Mouse (Mus musculus) kidney, postnatal 25 days (tissue): ENCODE results near the gene Rbfox1.

Experiments used
- DNase-seq, 2 experiments: peaks; one replicate each; pipeline ENCODE4 v3.0.0; 2021; ENCODE audit warnings: mixed read lengths in 2 of 2

The Rbfox1 gene

GRCm38 (mm10) chr16:6719027-6719426 lies 833.9 kb downstream of the Rbfox1 start:
- no peak for DNase-seq

GRCm38 (mm10) chr16:6732646-6733045 lies 847.5 kb downstream of the Rbfox1 start:
- no peak for DNase-seq

GRCm38 (mm10) chr16:6733427-6733826 lies 848.3 kb downstream of the Rbfox1 start:
- no peak for DNase-seq

GRCm38 (mm10) chr16:6736566-6736965 lies 851.4 kb downstream of the Rbfox1 start:
- DNase-seq, result no peak

- no peak for DNase-seq
Observed at GRCm38 (mm10) chr16:6736998-6737397, 851.8 kb downstream of the Rbfox1 start.

GRCm38 (mm10) chr16:6746116-6746515 lies 861.0 kb downstream of the Rbfox1 start:
- DNase-seq, result no peak

GRCm38 (mm10) chr16:6750491-6750890 lies 865.3 kb downstream of the Rbfox1 start:
- DNase-seq, result no peak

- DNase-seq, result no peak
Observed at GRCm38 (mm10) chr16:6754847-6755246, 869.7 kb downstream of the Rbfox1 start.

GRCm38 (mm10) chr16:6769495-6770237 lies 884.5 kb downstream of the Rbfox1 start:
- DNase-seq, result no peak

- DNase-seq, result no peak
Observed at GRCm38 (mm10) chr16:6777506-6778185, 892.5 kb downstream of the Rbfox1 start.

- no peak for DNase-seq
Observed at GRCm38 (mm10) chr16:6784144-6784543, 899.0 kb downstream of the Rbfox1 start.

- peak in 1 of 2 experiments; percentile 16 for DNase-seq
Observed at GRCm38 (mm10) chr16:6785026-6785425, 899.9 kb downstream of the Rbfox1 start.

GRCm38 (mm10) chr16:6791218-6791617 lies 906.1 kb downstream of the Rbfox1 start:
- no peak for DNase-seq

GRCm38 (mm10) chr16:6791655-6792054 lies 906.5 kb downstream of the Rbfox1 start:
- DNase-seq, result peak; percentile 39 to 67

- DNase-seq, result no peak
Observed at GRCm38 (mm10) chr16:6806246-6806645, 921.1 kb downstream of the Rbfox1 start.

- no peak for DNase-seq
Observed at GRCm38 (mm10) chr16:6807835-6808234, 922.7 kb downstream of the Rbfox1 start.

- no peak for DNase-seq
Observed at GRCm38 (mm10) chr16:6813871-6814270, 928.7 kb downstream of the Rbfox1 start.

GRCm38 (mm10) chr16:6821741-6822140 lies 936.6 kb downstream of the Rbfox1 start:
- DNase-seq, result no peak

- no peak for DNase-seq
Observed at GRCm38 (mm10) chr16:6829892-6830524, 944.9 kb downstream of the Rbfox1 start.

- DNase-seq, result no peak
Observed at GRCm38 (mm10) chr16:6833486-6833885, 948.3 kb downstream of the Rbfox1 start.

GRCm38 (mm10) chr16:6835051-6835450 lies 949.9 kb downstream of the Rbfox1 start:
- no peak for DNase-seq

GRCm38 (mm10) chr16:6839299-6839995 lies 954.3 kb downstream of the Rbfox1 start:
- DNase-seq, result peak; percentile 42 to 51

GRCm38 (mm10) chr16:6840007-6840406 lies 954.9 kb downstream of the Rbfox1 start:
- no peak for DNase-seq
